Mouse (Mus musculus) MEL (cell line): ENCODE measurements around the gene Plin2. TPM values are rescaled to one million over a fixed set of nuclear protein-coding genes. Genes with fewer than 3 reads are reported as not detected.
"Not testable (repeated sequence)": the region's sequence is repeated elsewhere in the genome, so short reads cannot be mapped to it uniquely, and the experiment has no call there.

Experiments
- DNase-seq: peaks from one replicate; pipeline ENCODE4 v3.0.0; 2011; ENCODE audit warnings: low read depth, low spot score
- H3K27ac ChIP-seq: 2 replicates; pipeline ENCODE4 v1.5.1; 2012; ENCODE audit warnings: low read depth, mild to moderate bottlenecking, control low read depth, low read length, moderate library complexity; ENCODE audit not compliant: control insufficient read depth
- H3K27me3 ChIP-seq, 2 experiments: fragments of 150-350 bp in 1 of 2; sonication (generic) in 1 of 2; 2 replicates each; pipeline ENCODE4 v1.6.1; 2012; ENCODE audit warnings: low read length in 2 of 2, mild to moderate bottlenecking in 2 of 2, improper control_type of control experiment in 1 of 2, moderate library complexity in 1 of 2; ENCODE audit not compliant: insufficient read depth in 2 of 2, control insufficient read depth in 1 of 2
- H3K36me3 ChIP-seq, 2 experiments: 2 replicates each; pipeline ENCODE4 v1.6.1; 2012 to 2014; ENCODE audit warnings: low read length in 2 of 2, improper control_type of control experiment in 1 of 2, inconsistent platforms in 1 of 2, mild to moderate bottlenecking in 1 of 2; ENCODE audit not compliant: insufficient read depth in 2 of 2, control insufficient read depth in 1 of 2
- H3K4me1 ChIP-seq, 2 experiments: fragments of 150-350 bp in 1 of 2; sonication (generic) in 1 of 2; 2 replicates each; pipeline ENCODE4 v1.6.1; 2012; ENCODE audit warnings: low read length in 2 of 2, improper control_type of control experiment in 1 of 2, mild to moderate bottlenecking in 1 of 2; ENCODE audit not compliant: insufficient read depth in 2 of 2, control insufficient read depth in 1 of 2
- H3K4me3 ChIP-seq, 2 experiments: fragments of 150-350 bp in 1 of 2; sonication (generic) in 1 of 2; 2 replicates each; pipeline ENCODE4 v1.5.1; 2012; ENCODE audit warnings: low read depth in 2 of 2, low read length in 2 of 2, mild to moderate bottlenecking in 2 of 2, moderate library complexity in 2 of 2, control low read depth in 1 of 2, improper control_type of control experiment in 1 of 2; ENCODE audit not compliant: control insufficient read depth in 1 of 2, insufficient read depth in 1 of 2
- H3K79me2 ChIP-seq: 2 replicates; pipeline ENCODE4 v1.6.1; 2012; ENCODE audit warnings: mild to moderate bottlenecking, low read length, moderate library complexity; ENCODE audit not compliant: control insufficient read depth, poor library complexity, insufficient read depth
- H3K9ac ChIP-seq: 2 replicates; pipeline ENCODE4 v1.6.1; 2012; ENCODE audit warnings: low read depth, mild to moderate bottlenecking, control low read depth, low read length, moderate library complexity; ENCODE audit not compliant: control insufficient read depth, poor library complexity, severe bottlenecking
- H3K9me3 ChIP-seq: fragments of 150-350 bp; sonication (generic); replicated peaks from 2 replicates; pipeline ENCODE4 v1.6.1; 2012; ENCODE audit warnings: mild to moderate bottlenecking, low read length, improper control_type of control experiment, moderate library complexity; ENCODE audit not compliant: insufficient read depth
- JUND ChIP-seq: IDR thresholded peaks from 2 replicates; pipeline ENCODE4 v1.6.1; 2011; ENCODE audit warnings: low read depth, mild to moderate bottlenecking, improper control_type of control experiment, low read length
- KAT2A ChIP-seq: conservative IDR thresholded peaks from 2 replicates; pipeline ENCODE4 v1.6.1; 2012; ENCODE audit warnings: low read depth, low read length, improper control_type of control experiment, inconsistent platforms
- MXI1 ChIP-seq: IDR thresholded peaks from 2 replicates; pipeline ENCODE4 v1.6.1; 2011; ENCODE audit warnings: mild to moderate bottlenecking, low read depth, low read length, improper control_type of control experiment
- MYB ChIP-seq: IDR thresholded peaks from 2 replicates; pipeline ENCODE4 v1.6.1; 2011; ENCODE audit warnings: mild to moderate bottlenecking, low read depth, low read length, improper control_type of control experiment
- NELFE ChIP-seq: IDR thresholded peaks from 2 replicates; pipeline ENCODE4 v1.6.1; 2011; ENCODE audit warnings: low read depth, low read length, improper control_type of control experiment
- NRF1 ChIP-seq: IDR thresholded peaks from 2 replicates; pipeline ENCODE4 v1.6.1; 2014; ENCODE audit warnings: low read depth, mild to moderate bottlenecking, inconsistent platforms, low read length, improper control_type of control experiment, moderate library complexity; ENCODE audit not compliant: poor library complexity, insufficient read depth, severe bottlenecking
- POLR2AphosphoS5 ChIP-seq: IDR thresholded peaks from 2 replicates; pipeline ENCODE4 v1.6.1; 2012; ENCODE audit warnings: low read depth, borderline replicate concordance, mild to moderate bottlenecking, inconsistent platforms, low read length, moderate library complexity, mixed read lengths
- SIN3A ChIP-seq: IDR thresholded peaks from 2 replicates; pipeline ENCODE4 v1.6.1; 2012; ENCODE audit warnings: low read length, improper control_type of control experiment, inconsistent platforms
- SMC3 ChIP-seq: IDR thresholded peaks from 2 replicates; pipeline ENCODE4 v1.6.1; 2011; ENCODE audit warnings: low read depth, low read length, improper control_type of control experiment
- TAL1 ChIP-seq: IDR thresholded peaks from 2 replicates; pipeline ENCODE4 v1.6.1; 2012; ENCODE audit warnings: mild to moderate bottlenecking, inconsistent platforms, low read length, moderate library complexity, mixed read lengths
- TCF12 ChIP-seq: IDR thresholded peaks from 2 replicates; pipeline ENCODE4 v1.6.1; 2014; ENCODE audit warnings: low read depth, mild to moderate bottlenecking, inconsistent platforms, low read length, improper control_type of control experiment, moderate library complexity
- UBTF ChIP-seq: IDR thresholded peaks from 2 replicates; pipeline ENCODE4 v1.6.1; 2012; ENCODE audit warnings: low read depth, mild to moderate bottlenecking, inconsistent platforms, low read length, improper control_type of control experiment, moderate library complexity, borderline replicate concordance; ENCODE audit not compliant: insufficient read depth
- USF2 ChIP-seq, 2 experiments: IDR thresholded peaks; 2 replicates each; pipeline ENCODE4 v1.6.1; 2011 to 2012; ENCODE audit warnings: improper control_type of control experiment in 2 of 2, low read length in 2 of 2, borderline replicate concordance in 1 of 2, inconsistent platforms in 1 of 2, low read depth in 1 of 2, mild to moderate bottlenecking in 1 of 2; ENCODE audit not compliant: insufficient read depth in 1 of 2
- ZMIZ1 ChIP-seq: IDR thresholded peaks from 2 replicates; pipeline ENCODE4 v1.6.1; 2012; ENCODE audit warnings: low read depth, mild to moderate bottlenecking, inconsistent platforms, low read length, improper control_type of control experiment, moderate library complexity
- ZNF384 ChIP-seq: IDR thresholded peaks from 2 replicates; pipeline ENCODE4 v1.6.1; 2012; ENCODE audit warnings: low read depth, mild to moderate bottlenecking, inconsistent platforms, low read length, improper control_type of control experiment
- polyA plus RNA-seq, 2 experiments: library from polyadenylated mRNA; stranded (reverse) in 1 of 2; unstranded in 1 of 2; fragments of >175 nt in 1 of 2; fragments of >200 nt in 1 of 2; gene quantifications; 2 replicates each; pipeline versions ENCODE4 v1.2.1 to v1.2.4; 2012; ENCODE audit warnings: low replicate concordance in 2 of 2, low read depth in 1 of 2; ENCODE audit not compliant: insufficient read length in 2 of 2, insufficient read depth in 1 of 2, missing spikeins in 1 of 2
- total RNA-seq: library from RNA; depleted of rRNA; stranded (reverse); fragments of 300-350 nt; gene quantifications from 2 replicates; pipeline ENCODE4 v1.2.3, GENCODE M21; 2012

Gene Plin2
- total and polyA plus RNA-seq, 3 experiments: 75.9 to 92.2 TPM; not detected in 1

DNA sequence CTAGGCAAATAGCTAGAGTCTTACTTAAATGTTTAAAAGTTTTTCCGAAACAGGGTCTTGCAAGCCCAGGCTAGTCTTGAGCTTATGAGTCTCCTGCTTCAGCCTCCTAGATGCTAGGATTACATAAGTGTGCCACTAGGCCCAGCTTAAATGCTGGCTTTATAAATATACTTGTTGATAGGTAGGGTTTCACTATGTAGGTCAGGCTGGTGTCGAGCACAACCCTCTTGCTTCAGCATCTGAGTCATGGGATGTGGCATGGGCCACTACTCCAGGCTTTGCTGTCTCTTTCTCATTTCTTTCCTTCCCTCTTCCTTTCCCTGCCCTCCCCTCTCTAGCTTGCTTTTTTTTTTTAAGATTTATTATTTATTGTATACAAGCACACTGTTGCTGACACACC is 9.8 kb upstream of the Plin2 start:
- Histone ChIP-seq H3K4me3 (no peak overlapping the region), H3K27ac (no peak overlapping the region), H3K9ac (no peak overlapping the region), H3K4me1 (peaks cover 2 to 10% of the 10 kb centered on the region in 2 experiments; a peak in 3 of 4 replicates), H3K79me2 (no peaks in the 10 kb centered on the region), H3K27me3 (no peaks in the 10 kb centered on the region), H3K9me3 (no peaks in the 10 kb centered on the region), H3K36me3 (peaks cover 0 to 2% of the 10 kb centered on the region in 2 experiments; a peak in 2 of 4 replicates)
- no peak for DNase-seq
- TF ChIP-seq MXI1 (no peak), ZMIZ1 (no peak), NELFE (no peak), JUND (no peak), ZNF384 (no peak), USF2 (IDR thresholded peaks at IDR 0.05; ENCODE audit: borderline replicate concordance in 1 of 2, insufficient read depth in 1 of 2, low read depth in 1 of 2, low read length in 2 of 2) (no peak), SIN3A (no peak), POLR2AphosphoS5 (no peak), NRF1 (no peak), MYB (no peak), KAT2A (no peak), UBTF (no peak)

DNA sequence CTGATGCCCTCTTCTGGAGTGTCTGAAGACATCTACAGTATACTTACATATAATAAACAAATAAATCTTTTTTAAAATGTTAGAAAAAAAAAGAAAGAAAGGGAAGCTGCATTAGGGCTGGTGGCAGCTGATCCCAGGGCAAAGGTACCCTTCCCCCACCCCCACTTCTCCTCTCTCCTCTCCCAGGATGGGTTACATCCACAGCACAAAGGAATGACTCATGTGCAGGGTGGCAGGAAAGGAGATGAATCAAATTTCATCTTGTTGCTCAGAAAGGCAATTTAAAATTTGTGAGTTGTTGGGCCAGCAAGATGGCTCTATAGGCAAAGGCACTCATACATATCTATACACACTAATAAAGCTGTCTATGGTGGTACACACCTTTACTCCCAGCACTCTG is 6.9 kb upstream of the Plin2 start:
- Histone ChIP-seq H3K27ac (no peak overlapping the region), H3K27me3 (no peaks in the 10 kb centered on the region), H3K4me1 (peaks cover 25 to 26% of the 10 kb centered on the region in 2 experiments), H3K9me3 (no peaks in the 10 kb centered on the region), H3K4me3 (no peak overlapping the region), H3K36me3 (peaks cover 0 to 25% of the 10 kb centered on the region in 2 experiments; a peak in 2 of 4 replicates), H3K9ac (no peak overlapping the region)
- DNase-seq: no peak
- TF ChIP-seq SMC3 (no peak), NRF1 (no peak)
- TF ChIP-seq, all 39 proteins: peak for 0
- H3K79me2 ChIP-seq: no peaks in the 10 kb centered on the region

DNA sequence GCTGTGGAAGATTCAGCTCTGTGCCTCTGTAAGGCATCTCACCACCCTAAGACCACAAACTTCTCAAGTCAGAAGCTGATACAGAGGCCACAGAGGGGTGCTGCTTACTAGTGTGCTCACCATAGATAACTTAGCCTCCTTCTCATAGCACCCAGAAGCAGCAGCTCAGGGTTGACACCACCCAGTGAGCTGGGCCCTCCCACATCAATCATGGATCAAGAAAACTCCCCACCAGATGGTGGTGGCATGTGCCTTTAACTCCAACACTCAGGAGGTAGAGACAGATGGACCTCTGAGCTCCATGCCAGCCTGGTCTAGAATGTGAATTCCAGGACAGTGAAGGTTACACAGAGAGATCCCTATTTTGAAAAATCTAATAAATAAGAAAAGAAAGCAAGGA is 4.9 kb upstream of the Plin2 start:
- not testable (repeated sequence) for H3K4me3 ChIP-seq, H3K79me2 ChIP-seq, H3K27me3 ChIP-seq, H3K27ac ChIP-seq, H3K9ac ChIP-seq, H3K9me3 ChIP-seq
- DNase-seq: peak; percentile 58
- H3K4me1 ChIP-seq: peaks cover 42 to 43% of the 10 kb centered on the region in 2 experiments
- peaks cover 0 to 43% of the 10 kb centered on the region in 2 experiments; a peak in 2 of 4 replicates for H3K36me3 ChIP-seq
- TF ChIP-seq TCF12 (peak; percentile 41; the same call in 1 of the 2 replicates), TAL1 (peak; percentile 45)

DNA sequence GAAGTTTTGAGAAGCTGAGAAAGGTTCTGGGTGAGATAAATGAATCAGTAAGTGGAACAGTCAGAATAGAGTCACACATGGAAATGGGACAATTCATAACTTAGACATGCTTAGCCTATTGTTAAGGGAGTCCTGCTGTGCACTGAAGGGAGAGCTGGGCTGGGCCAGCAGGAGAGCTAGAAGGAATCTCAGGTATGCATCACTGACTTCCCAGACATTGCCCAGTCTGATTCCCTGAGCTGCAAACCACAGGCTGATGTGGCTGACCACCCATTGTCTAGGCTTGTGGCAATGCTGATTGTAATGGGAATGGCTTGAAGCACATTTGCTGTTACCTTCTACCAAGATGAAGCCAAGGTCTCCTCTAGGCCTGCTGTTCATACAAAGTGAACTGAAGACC is 4.3 kb upstream of the Plin2 start:
- not testable (repeated sequence) for H3K27me3 ChIP-seq, H3K27ac ChIP-seq, H3K9ac ChIP-seq, DNase-seq, H3K79me2 ChIP-seq, H3K4me3 ChIP-seq, H3K9me3 ChIP-seq
- Histone ChIP-seq H3K36me3 (peaks cover 0 to 43% of the 10 kb centered on the region in 2 experiments; a peak in 2 of 4 replicates), H3K4me1 (peaks cover 42 to 43% of the 10 kb centered on the region in 2 experiments)
